10 mouse cellular contexts compared by ENCODE assay signal in genomic region chr17:31870446-31870845, GRCm38 (mm10). TPM values are rescaled to one million over a fixed set of nuclear protein-coding genes. Genes with fewer than 3 reads are reported as not detected.
DNase-seq lines count a peak whose midpoint lies in the region; ATAC-seq lines count a peak whose summit lies in the region.
"Had no signal": no experiment of that assay in that cellular context is flagged by ENCODE, and none has a peak within 500 bp of the region (broad histone marks: within the 10 kb centered on the region; RNA-seq: fewer than 3 reads in every experiment).

No protein-coding gene starts in this region.

- no peak overlapping the region for H3K4me3 ChIP-seq in heart, embryonic 13.5 days
- no peak overlapping the region for H3K4me3 ChIP-seq in liver, embryonic 11.5 days (ENCODE audit: low read depth, low read length)
- H3K4me3 ChIP-seq: hindbrain, embryonic 13.5 days; neural tube, embryonic 12.5 days had no signal

- DNase-seq in heart, adult 9 months (ENCODE audit: low spot score in 2 of 2): no peak
- DNase-seq in urinary bladder, postnatal 10 days (ENCODE audit: low spot score): peak; percentile 8
- DNase-seq in urinary bladder, adult 18-20 months (ENCODE audit: low spot score in 2 of 2): no peak
- no peak for DNase-seq in liver, embryonic 11.5 days (ENCODE audit: low spot score)
- no peak for DNase-seq in B cell, adult 2 months
- DNase-seq in embryo, embryonic 10.5 days (ENCODE audit: low spot score): no peak
- DNase-seq in embryo, embryonic 10 days (ENCODE audit: low spot score): no peak

- H3K9ac ChIP-seq in heart, embryonic 13.5 days: no peak overlapping the region
- no peak overlapping the region for H3K9ac ChIP-seq in liver, embryonic 11.5 days (ENCODE audit: low read depth, low read length)
- H3K9ac ChIP-seq: hindbrain, embryonic 13.5 days; neural tube, embryonic 12.5 days had no signal

- H3K27ac ChIP-seq in heart, embryonic 13.5 days (replicated peaks): no peak overlapping the region
- no peak overlapping the region for H3K27ac ChIP-seq in liver, embryonic 11.5 days (ENCODE audit: low read depth, low read length)
- H3K27ac ChIP-seq: hindbrain, embryonic 13.5 days; neural tube, embryonic 12.5 days had no signal

- no peak for ATAC-seq in heart, embryonic 13.5 days (ENCODE audit: extremely low read depth, insufficient number of reproducible peaks, low FRiP score, low TSS enrichment)
- ATAC-seq in liver, embryonic 11.5 days (replicated peaks; ENCODE audit: low FRiP score): no peak

- WGBS in heart, embryonic 13.5 days: 80% methylated on average over 9 of the region's 9 CpGs
- WGBS in liver, embryonic 11.5 days: 70% methylated on average over 9 of the region's 9 CpGs

- H3K36me3 ChIP-seq in heart, embryonic 13.5 days: no peaks in the 10 kb centered on the region
- H3K36me3 ChIP-seq in liver, embryonic 11.5 days (ENCODE audit: control insufficient read depth, insufficient read depth, low read length): no peaks in the 10 kb centered on the region
- H3K36me3 ChIP-seq: hindbrain, embryonic 13.5 days; neural tube, embryonic 12.5 days had no signal

- H3K4me2 ChIP-seq in heart, embryonic 13.5 days: peak overlapping the region; percentile 32; the same call in 1 of the 2 replicates
- peak overlapping the region; percentile 45 for H3K4me2 ChIP-seq in liver, embryonic 11.5 days
- H3K4me2 ChIP-seq: hindbrain, embryonic 13.5 days; neural tube, embryonic 12.5 days had no signal

- H3K27me3 ChIP-seq in heart, embryonic 13.5 days (replicated peaks): no peaks in the 10 kb centered on the region
- H3K27me3 ChIP-seq in liver, embryonic 11.5 days (replicated peaks; ENCODE audit: control insufficient read depth, insufficient read depth, low read length): no peaks in the 10 kb centered on the region
- H3K27me3 ChIP-seq: hindbrain, embryonic 13.5 days; neural tube, embryonic 12.5 days had no signal

- no peaks in the 10 kb centered on the region for H3K9me3 ChIP-seq in heart, embryonic 13.5 days
- H3K9me3 ChIP-seq in liver, embryonic 11.5 days (ENCODE audit: control insufficient read depth, low read length): no peaks in the 10 kb centered on the region
- H3K9me3 ChIP-seq: hindbrain, embryonic 13.5 days; neural tube, embryonic 12.5 days had no signal

- peaks cover 31% of the 10 kb centered on the region for H3K4me1 ChIP-seq in heart, embryonic 13.5 days
- peaks cover 11% of the 10 kb centered on the region for H3K4me1 ChIP-seq in liver, embryonic 11.5 days (replicated peaks; ENCODE audit: control insufficient read depth, insufficient read depth, low read length)
- H3K4me1 ChIP-seq: neural tube, embryonic 12.5 days had no signal

RNA-seq across cellular contexts. Expression of gene Sik1, which starts 14.8 kb away (rescaled TPM):
- polyA plus RNA-seq in heart, embryonic 13.5 days (2015; fragmentation: Nextera tagmentation; extraction: Ambion mirVana): 17.2 and 17.6 TPM in 2 replicates
- polyA plus RNA-seq in liver, embryonic 11.5 days (2014; fragmentation: Nextera tagmentation; extraction: Ambion mirVana): 10.4 and 11.2 TPM in 2 replicates
